Mouse (Mus musculus) liver, adult 2 months (tissue): ENCODE measurements around the gene Ptcra.

Source experiments
- CTCF ChIP-seq: fragments of 200-500 bp; IDR thresholded peaks from 2 replicates; pipeline ENCODE4 v1.5.1; 2011; ENCODE audit warnings: low read depth, low read length, control low read depth
- POLR2A ChIP-seq: fragments of 200-500 bp; IDR thresholded peaks from 2 replicates; pipeline ENCODE4 v1.6.1; 2011; ENCODE audit warnings: low read length, control low read depth; ENCODE audit not compliant: insufficient read depth; ENCODE audit errors: extremely low read depth

DNA sequence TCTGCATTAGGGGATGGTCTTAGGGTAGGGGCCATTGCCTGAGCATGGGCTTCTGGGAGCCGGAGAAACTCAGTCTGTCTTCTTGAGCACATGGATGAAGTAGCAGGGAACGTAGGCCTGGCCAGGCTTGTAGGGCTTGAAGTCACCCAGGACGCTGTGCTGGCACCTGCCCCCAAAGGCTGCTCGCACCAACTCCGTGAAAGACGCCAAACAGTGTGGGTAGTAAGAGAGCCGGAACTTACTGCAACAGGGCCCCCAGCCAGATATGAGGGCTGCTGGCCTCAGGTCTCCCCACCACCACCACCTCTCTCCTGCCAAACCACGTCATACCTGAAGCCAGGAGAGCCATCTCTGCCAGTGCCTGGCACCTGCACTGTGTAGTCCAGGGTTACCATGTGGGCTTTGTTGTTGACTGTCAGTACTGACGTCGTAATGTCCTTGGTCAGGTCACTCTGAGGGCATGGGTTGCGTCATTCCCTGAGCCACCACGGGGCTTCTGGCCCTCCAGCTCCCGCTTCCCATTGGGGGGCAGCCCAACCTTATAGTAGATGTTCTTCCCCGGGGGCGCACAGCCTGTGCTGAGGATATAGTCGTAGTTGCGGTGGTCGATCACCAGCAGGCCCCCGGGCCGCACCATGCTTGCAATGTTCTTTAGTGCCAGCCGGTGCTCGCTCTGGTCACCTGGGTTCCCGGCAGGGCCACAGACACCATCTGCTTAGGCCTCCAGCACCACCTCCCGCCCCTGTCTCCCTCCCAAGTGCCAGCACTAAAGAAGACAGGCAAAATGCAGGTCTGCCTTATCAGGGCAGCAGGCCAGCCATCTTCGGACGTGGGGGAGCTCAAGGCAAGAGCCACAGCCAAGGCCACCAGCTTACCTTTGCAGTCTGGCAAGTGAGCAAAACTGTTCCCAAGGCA, 37.5 kb downstream of the Ptcra start:
- TF ChIP-seq POLR2A = 0 out of 2 replicates have a peak, but pooled peaks have one; percentile 25
- TF ChIP-seq CTCF = no peak
